Mouse (Mus musculus): ENCODE measurements around the gene Creb3l1.

DNA sequence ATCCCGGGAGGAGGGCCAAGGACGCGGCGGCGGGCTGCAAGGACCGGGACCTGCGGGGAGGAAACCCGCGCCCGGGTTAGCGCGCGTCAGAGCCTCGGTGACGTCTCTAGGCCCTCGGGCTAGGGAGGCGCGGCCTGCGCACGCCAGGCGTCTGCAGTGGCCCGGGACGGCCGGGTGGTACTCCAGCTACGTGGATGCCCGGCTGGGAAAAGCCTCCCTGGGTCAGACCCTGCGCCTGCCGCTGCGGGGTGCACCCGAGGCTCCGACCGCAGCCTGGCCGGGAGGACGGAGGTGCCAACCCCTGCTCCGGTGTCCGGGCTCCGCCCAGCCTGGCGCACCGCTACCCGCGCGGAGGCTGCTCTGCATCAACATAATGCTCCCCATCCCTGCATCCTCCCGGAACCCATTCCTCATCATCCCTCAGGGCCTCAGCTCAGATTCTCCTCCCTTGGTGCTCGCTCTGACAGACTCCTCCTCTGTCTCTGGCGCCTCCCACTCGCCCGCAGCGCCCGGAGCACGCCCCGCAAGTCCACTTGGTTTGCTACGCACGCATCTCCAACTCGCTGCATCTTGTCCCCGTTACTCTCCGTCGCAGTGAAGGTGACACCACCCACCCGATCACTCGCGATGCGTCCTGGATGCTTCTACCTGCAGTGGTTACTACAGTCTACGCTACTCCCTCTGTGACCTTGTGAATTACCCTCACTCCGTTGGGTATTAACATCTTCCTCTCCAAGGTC, 35.3 kb upstream of the Creb3l1 start:
- 0 out of 2 replicates have a peak, but pooled peaks have one; percentile 5 for TF ChIP-seq CTCF (IDR thresholded peaks at IDR 0.05)
- TF ChIP-seq POLR2A (IDR thresholded peaks at IDR 0.05; ENCODE audit: insufficient read depth, low read depth, low read length): peak; percentile 28; the same call in 1 of the 2 replicates

All from heart, adult 2 months (tissue).